Mouse (Mus musculus): ENCODE results near the gene Fam178b.

Gene Fam178b

DNA sequence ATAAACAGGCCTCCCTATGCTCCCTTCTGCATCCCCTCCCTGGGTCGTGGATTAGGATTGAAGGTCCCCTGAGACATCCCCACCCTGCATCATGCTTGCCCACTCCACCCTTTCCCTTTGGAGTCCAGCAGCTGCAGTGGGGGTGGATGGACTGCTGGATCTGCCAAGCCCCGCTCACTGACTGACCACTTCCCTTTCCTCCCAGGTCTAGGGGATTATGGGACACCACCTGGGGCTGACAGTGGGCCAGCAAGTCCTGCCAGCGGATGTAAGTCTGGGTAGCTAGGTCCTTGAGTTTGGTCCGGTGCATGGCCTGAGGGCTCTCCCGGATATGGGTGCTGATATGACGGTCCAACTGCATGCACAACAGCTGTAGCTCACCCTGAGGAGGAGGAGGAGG, 118.9 kb downstream of the Fam178b start:
- DNase-seq (ENCODE audit: low spot score), result no peak

DNA sequence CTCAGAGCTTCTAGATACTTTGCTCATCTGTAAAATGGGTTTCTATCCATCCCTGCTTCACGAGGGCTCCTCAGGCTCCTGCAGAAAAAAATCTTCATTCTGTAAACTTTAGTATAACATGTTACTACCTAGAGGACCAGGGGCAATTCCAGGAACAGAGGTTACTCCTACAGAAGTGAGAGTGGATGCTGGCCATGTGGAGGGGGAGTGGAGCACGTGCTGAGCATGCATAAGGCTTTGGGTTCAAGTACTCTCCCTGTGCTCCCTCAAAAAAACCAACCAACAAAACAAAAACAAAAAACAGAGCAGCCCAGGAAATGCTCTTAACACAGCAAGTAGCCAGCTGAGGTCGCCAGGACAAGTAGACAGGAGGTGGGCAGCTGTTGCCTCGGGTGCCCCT, 119.4 kb downstream of the Fam178b start:
- DNase-seq (ENCODE audit: low spot score), result no peak

GRCm38 (mm10) chr1:36563197-36563596, 119.8 kb downstream of the Fam178b start:
- no peak for DNase-seq (ENCODE audit: low spot score)

- peak; percentile 55 for DNase-seq (ENCODE audit: low spot score)
Observed at GRCm38 (mm10) chr1:36562388-36562787, 120.6 kb downstream of the Fam178b start.

DNA sequence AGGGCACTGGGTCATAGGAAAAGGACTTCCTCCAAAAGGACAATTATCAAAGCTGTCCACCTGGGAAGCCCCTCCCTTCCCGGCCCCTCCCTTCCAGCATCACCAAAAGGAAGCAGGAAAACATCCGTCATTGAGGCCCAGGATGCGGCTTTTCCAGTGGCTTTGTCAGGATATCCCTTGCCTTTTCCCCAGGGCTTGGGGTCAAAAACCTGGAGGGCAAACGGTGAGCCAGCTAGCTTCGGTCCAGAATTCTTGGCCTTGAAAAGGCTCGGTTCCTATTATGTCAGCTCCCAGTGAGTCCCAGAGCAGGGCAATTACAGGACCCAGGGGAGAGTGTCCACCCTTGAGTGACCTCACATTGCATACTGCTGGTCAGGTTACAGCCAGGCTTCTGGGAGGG, 122.1 kb downstream of the Fam178b start:
- no peak for DNase-seq (ENCODE audit: low spot score)

- no peak for DNase-seq (ENCODE audit: low spot score)
Observed at GRCm38 (mm10) chr1:36559888-36560287, 123.1 kb downstream of the Fam178b start.

DNA sequence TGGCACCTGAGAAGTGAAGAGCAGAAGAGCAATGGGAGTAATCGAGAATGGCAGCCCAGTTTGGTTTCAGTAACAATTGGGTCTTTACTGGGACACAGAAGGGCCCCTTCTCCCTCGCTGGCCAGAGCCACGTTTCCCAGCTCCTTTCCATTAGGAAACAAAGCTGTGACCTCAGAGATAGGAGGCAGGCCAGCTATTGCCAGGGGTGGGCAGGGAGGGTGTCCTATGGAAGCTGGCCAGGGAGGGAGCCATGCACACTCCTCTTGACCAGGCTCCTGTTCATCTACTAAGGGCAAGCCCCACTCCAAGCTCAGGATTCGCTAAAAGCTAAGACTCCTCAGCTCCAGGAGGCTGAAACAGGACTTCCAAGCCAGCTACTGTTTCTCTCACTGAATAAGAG, 123.7 kb downstream of the Fam178b start:
- peak; percentile 79 for DNase-seq (ENCODE audit: low spot score)

- DNase-seq (ENCODE audit: low spot score), result peak; percentile 83
Observed at GRCm38 (mm10) chr1:36558031-36558993, 124.7 kb downstream of the Fam178b start, which contains the start of gene Sema4c. TSS of gene Sema4c (minus strand) at chr1:36558349.

- DNase-seq (ENCODE audit: low spot score), result peak; percentile 76
Observed at GRCm38 (mm10) chr1:36557457-36558011, 125.4 kb downstream of the Fam178b start.

DNA sequence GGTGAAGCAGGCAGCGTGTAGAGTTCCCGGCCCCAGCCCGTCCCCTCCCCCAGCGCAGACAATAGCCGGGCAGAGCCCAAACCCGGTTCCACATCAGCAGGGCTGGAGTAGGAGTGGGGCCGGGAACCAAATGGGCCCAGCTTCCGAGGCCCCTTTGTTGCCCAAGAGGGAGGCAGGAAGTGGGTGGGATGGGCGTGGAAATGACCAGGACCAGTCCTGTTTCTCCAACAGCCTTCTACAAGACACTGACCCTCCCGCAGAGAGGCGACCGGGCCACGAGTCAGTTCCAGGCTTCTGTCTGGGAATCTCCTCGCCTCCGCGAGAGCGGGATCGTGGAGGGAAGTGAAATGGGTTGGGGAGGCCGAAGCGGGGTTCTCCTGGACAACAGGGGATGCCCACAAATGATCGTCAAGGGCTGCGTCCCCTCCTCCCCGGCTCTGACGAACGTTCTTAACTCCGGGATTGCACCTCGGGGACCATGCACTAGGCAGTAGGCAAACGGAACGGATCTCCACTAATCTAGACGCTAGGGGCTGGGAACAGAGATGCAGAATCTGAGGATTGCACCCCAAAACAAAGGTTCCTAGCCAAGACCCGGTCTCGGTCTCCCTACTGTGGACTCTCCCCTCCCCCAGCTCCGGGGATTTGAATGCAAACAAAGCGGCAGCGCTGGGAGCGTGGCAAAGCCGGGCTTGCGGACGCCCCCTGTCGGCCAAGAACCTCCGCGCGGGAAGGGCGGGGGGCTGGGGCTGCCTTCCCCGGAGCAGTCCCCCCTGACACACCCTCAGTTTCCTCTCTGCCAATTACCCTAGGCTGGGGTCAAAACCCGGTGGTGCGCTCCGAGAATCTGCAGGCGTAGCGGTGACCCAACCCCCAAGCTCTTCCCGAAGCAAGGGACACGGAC, 126.2 kb downstream of the Fam178b start:
- peak; percentile 94 for DNase-seq (ENCODE audit: low spot score)

GRCm38 (mm10) chr1:36555798-36556395, 127.1 kb downstream of the Fam178b start:
- DNase-seq (ENCODE audit: low spot score), result peak; percentile 53

GRCm38 (mm10) chr1:36554633-36555399, 128.2 kb downstream of the Fam178b start:
- no peak for DNase-seq (ENCODE audit: low spot score)

DNA sequence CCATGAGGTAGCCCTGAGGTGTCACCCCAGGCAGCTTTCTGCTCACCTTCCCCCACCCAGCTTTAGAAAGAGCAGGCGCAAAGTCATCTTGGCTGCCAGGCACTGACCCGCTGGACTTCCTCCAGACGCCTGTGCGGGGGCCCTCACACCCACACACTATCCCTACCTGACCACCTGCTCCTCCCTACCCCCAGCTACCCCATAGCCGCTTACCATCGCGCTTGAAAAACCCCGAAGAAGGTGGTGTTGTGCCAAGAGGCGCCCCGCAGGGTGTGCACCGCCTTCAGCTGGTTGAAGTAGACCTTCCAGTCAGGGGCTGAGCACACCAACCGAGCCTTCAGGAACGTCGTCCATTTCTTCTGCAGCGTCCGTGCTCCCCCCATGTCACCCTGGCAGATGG, 130.5 kb downstream of the Fam178b start:
- DNase-seq (ENCODE audit: low spot score), result no peak

DNA sequence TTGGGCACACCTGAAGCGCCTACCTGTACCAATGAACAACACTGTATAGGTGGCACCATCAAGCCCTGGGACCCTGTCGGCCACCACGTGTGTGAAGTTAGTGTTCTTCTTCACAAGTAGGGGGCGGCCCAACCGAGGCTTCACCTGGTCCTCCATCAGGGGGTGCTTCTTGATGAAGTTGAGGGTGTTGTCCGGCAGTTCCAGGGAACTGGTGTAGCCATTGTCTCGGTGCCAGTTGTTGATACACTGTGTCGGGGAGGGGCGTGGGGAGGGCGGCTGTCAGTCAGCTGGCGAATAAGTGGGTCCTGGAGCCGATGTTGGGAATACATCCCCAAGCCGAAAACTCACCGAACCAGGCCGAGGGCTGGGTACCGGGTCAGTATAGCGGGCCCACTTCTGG, 131.1 kb downstream of the Fam178b start:
- DNase-seq (ENCODE audit: low spot score), result no peak

DNA sequence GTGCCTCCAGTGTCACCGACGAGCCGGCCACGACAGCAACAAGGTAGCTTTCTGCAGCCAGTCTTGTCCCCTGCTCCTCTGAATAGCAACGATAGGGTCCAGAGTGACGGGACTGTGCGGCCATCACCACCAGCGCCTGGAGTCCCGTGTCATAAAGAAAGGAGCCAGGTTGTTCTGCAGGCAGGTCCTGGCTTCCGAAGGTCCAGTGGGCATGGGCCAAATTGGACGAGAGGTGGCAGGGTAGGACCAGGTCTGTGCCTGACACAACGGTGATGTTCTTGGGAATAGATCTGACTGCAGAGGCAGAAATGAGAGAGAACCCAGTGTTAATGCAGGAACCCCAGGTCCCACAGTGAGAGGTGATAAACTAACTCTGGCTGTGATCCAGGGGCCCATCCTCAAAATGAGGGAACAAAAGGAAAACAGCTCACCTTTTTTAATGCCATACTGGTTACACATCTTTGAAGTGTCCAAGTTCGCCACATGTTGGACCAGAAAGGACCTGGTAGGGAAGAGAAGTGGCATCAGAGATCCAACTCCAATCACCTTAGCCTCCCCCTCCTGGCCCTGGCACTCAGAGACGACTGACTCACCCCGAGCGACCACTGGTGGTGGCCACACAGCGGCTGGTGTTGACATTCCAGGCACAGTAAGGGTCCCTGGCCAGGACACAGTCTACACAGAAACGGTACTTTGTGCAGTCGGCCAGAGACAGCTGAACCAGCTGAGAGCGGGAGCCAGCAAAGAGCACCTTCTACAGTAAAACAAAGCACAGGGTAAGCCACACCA, 132.7 kb downstream of the Fam178b start:
- no peak for DNase-seq (ENCODE audit: low spot score)

- no peak for DNase-seq (ENCODE audit: low spot score)
Observed at GRCm38 (mm10) chr1:36549491-36549890, 133.5 kb downstream of the Fam178b start.

DNA sequence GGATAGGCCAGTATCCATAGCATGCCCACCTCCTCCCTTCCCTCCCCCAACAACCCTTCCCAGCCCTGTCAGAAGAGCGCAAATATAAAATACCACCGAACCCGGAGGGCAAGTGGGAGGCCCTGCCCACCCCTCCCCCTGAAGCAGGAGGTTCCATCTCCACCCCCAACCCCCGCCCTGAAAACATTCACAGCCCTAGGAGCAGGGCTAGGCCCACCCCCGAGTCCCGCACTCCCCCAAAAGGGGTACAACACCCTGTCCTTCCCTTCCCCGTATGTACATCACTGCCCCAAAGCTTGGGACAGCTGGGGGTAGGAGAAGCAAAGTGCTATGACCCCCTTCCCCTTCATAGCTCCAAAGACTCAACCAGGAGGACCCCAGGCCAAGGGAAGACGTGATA, 134.2 kb downstream of the Fam178b start:
- no peak for DNase-seq (ENCODE audit: low spot score)

DNA sequence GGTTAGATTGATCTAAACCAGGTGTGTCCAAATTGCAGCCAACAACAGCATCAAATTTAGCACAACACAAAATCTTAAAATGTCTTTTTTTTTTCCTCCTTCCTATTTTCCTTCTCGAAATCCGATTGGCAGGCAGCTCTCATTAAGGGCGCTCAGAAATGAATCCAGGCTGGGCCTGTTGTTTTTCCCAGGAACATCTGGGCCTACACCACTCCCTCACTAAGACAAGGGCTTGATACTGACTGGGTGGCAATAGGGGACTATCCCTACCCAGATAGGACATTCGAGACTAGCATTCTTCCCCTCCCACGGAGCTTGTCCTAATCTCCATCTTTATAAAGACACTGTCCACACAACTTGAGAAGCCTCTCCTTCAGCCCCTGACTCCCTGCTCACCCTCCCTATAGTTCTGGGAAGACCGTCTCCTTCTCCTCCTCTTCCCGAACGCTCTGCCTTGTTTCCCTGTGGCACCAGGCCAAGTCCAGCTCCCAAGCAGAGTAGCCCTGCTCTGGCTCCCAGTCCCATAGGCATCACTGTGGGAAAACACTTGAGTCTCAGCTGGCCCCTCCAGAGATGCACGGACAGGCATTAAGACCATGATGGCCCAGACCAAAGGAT, 134.9 kb downstream of the Fam178b start:
- DNase-seq (ENCODE audit: low spot score), result peak; percentile 82

- peak; percentile 100 for DNase-seq (ENCODE audit: low spot score)
Observed at GRCm38 (mm10) chr1:36546888-36547471, 136.0 kb downstream of the Fam178b start, which contains the start of gene Ankrd39. TSS of gene Ankrd39 (minus strand) at chr1:36547445.

Measured in MN1 (cell line).